Mouse (Mus musculus): ENCODE data around the gene Zfyve16.

Gene Zfyve16

GRCm38 (mm10) chr13:92530721-92531211 lies at the start of gene Zfyve16:
Gene Zfyve16 (minus strand): TSS chr13:92530868.
- peak; percentile 93 to 97 for DNase-seq (ENCODE audit: low spot score in 2 of 2)

- DNase-seq (ENCODE audit: low spot score in 2 of 2), result no peak
Measured at GRCm38 (mm10) chr13:92578210-92578609, 47.5 kb upstream of the Zfyve16 start.

- DNase-seq (ENCODE audit: low spot score in 2 of 2), result no peak
Measured at GRCm38 (mm10) chr13:92576688-92577087, 46.0 kb upstream of the Zfyve16 start.

GRCm38 (mm10) chr13:92576072-92576471 lies 45.4 kb upstream of the Zfyve16 start, which contains the start of gene Spz1:
Gene Spz1 (minus strand): TSS chr13:92576172.
- no peak for DNase-seq (ENCODE audit: low spot score in 2 of 2)

- no peak for DNase-seq (ENCODE audit: low spot score in 2 of 2)
Measured at GRCm38 (mm10) chr13:92559429-92559828, 28.8 kb upstream of the Zfyve16 start.

GRCm38 (mm10) chr13:92557229-92557628 lies 26.6 kb upstream of the Zfyve16 start:
- no peak for DNase-seq (ENCODE audit: low spot score in 2 of 2)

- no peak for DNase-seq (ENCODE audit: low spot score in 2 of 2)
Measured at GRCm38 (mm10) chr13:92556458-92557126, 25.9 kb upstream of the Zfyve16 start.

- DNase-seq (ENCODE audit: low spot score in 2 of 2), result no peak
Measured at GRCm38 (mm10) chr13:92547093-92547492, 16.4 kb upstream of the Zfyve16 start.

GRCm38 (mm10) chr13:92540997-92541396 lies 10.3 kb upstream of the Zfyve16 start:
- no peak for DNase-seq (ENCODE audit: low spot score in 2 of 2)

- DNase-seq (ENCODE audit: low spot score in 2 of 2), result no peak
Measured at GRCm38 (mm10) chr13:92539126-92539525, 8.5 kb upstream of the Zfyve16 start.

- no peak for DNase-seq (ENCODE audit: low spot score in 2 of 2)
Measured at GRCm38 (mm10) chr13:92533801-92534200, 3.1 kb upstream of the Zfyve16 start.

GRCm38 (mm10) chr13:92532216-92532615 lies 1.5 kb upstream of the Zfyve16 start:
- DNase-seq (ENCODE audit: low spot score in 2 of 2), result no peak

- no peak for DNase-seq (ENCODE audit: low spot score in 2 of 2)
Measured at GRCm38 (mm10) chr13:92531237-92531636, 569 bp upstream of the Zfyve16 start.

- DNase-seq (ENCODE audit: low spot score in 2 of 2), result no peak
Measured at GRCm38 (mm10) chr13:92529828-92530720, 594 bp downstream of the Zfyve16 start.

GRCm38 (mm10) chr13:92523178-92523813 lies 7.4 kb downstream of the Zfyve16 start:
- no peak for DNase-seq (ENCODE audit: low spot score in 2 of 2)

- no peak for DNase-seq (ENCODE audit: low spot score in 2 of 2)
Measured at GRCm38 (mm10) chr13:92504871-92505270, 25.8 kb downstream of the Zfyve16 start.

GRCm38 (mm10) chr13:92491923-92492322 lies 38.7 kb downstream of the Zfyve16 start:
- no peak for DNase-seq (ENCODE audit: low spot score in 2 of 2)

GRCm38 (mm10) chr13:92490817-92491216 lies 39.9 kb downstream of the Zfyve16 start:
- no peak for DNase-seq (ENCODE audit: low spot score in 2 of 2)

- peak; percentile 79 to 80 for DNase-seq (ENCODE audit: low spot score in 2 of 2)
Measured at GRCm38 (mm10) chr13:92483852-92484463, 46.7 kb downstream of the Zfyve16 start, which contains the start of gene Fam151b. Gene Fam151b (minus strand): TSS chr13:92484015.

- DNase-seq (ENCODE audit: low spot score in 2 of 2), result no peak
Measured at GRCm38 (mm10) chr13:92483348-92483747, 47.3 kb downstream of the Zfyve16 start.

- no peak for DNase-seq (ENCODE audit: low spot score in 2 of 2)
Measured at GRCm38 (mm10) chr13:92470151-92470550, 60.5 kb downstream of the Zfyve16 start.

- no peak for DNase-seq (ENCODE audit: low spot score in 2 of 2)
Measured at GRCm38 (mm10) chr13:92469381-92469780, 61.3 kb downstream of the Zfyve16 start.

All from urinary bladder, adult 18-20 months (tissue).